Mouse (Mus musculus) regulatory T cell (primary cell): ENCODE measurements around the gene Prss2.
"Not testable (repeated sequence)": the region's sequence is repeated elsewhere in the genome, so short reads cannot be mapped to it uniquely, and the experiment has no call there.

Experiments
- in situ Hi-C: fragments of 300-600 bp; cut with MboI, MseI; formaldehyde crosslinking; loops from one replicate; pipeline ENCODE4 v1.15.1; 2025; ENCODE audit warnings: high pct_unique_total_duplicates

Gene Prss2

GRCm38 (mm10) chr6:41521487-41521886, at the start of gene Prss2:
Gene Prss2 (plus strand): TSS chr6:41521787.
- in situ Hi-C loops, result loop anchor here (5.0 kb wide), 1 partner anchor 249 kb away; no protein-coding TSS in a partner anchor

- in situ Hi-C loops, result no loop called here
Measured at GRCm38 (mm10) chr6:41499374-41499773, 22.2 kb upstream of the Prss2 start.

GRCm38 (mm10) chr6:41504915-41505314, 16.7 kb upstream of the Prss2 start:
- in situ Hi-C loops, result no loop called here

GRCm38 (mm10) chr6:41505323-41505722, 16.3 kb upstream of the Prss2 start:
- in situ Hi-C loops, result no loop called here

GRCm38 (mm10) chr6:41518017-41518524, 3.5 kb upstream of the Prss2 start:
- in situ Hi-C loops, result no loop called here

GRCm38 (mm10) chr6:41526453-41526852, 4.9 kb downstream of the Prss2 start:
- in situ Hi-C loops, result loop anchor here (5.0 kb wide), 1 partner anchor 339 kb away; no protein-coding TSS in a partner anchor

- in situ Hi-C loops, result loop anchor here (5.0 kb wide), 1 partner anchor 340 kb away; no protein-coding TSS in a partner anchor
Measured at GRCm38 (mm10) chr6:41527402-41527801, 5.8 kb downstream of the Prss2 start.

- in situ Hi-C loops, result loop anchor here (5.0 kb wide), 1 partner anchor 343 kb away; no protein-coding TSS in a partner anchor
Measured at GRCm38 (mm10) chr6:41529987-41530386, 8.4 kb downstream of the Prss2 start.

GRCm38 (mm10) chr6:41532181-41532580, 10.6 kb downstream of the Prss2 start:
- in situ Hi-C loops, result no loop called here

GRCm38 (mm10) chr6:41532687-41533284, 11.2 kb downstream of the Prss2 start:
- in situ Hi-C loops, result no loop called here

GRCm38 (mm10) chr6:41537376-41537775, 15.8 kb downstream of the Prss2 start:
- in situ Hi-C loops, result no loop called here

- in situ Hi-C loops, result not testable (repeated sequence)
Measured at GRCm38 (mm10) chr6:41538296-41538695, 16.7 kb downstream of the Prss2 start.

GRCm38 (mm10) chr6:41540746-41541145, 19.2 kb downstream of the Prss2 start:
- in situ Hi-C loops, result no loop called here

GRCm38 (mm10) chr6:41541746-41542145, 20.2 kb downstream of the Prss2 start:
- in situ Hi-C loops, result no loop called here

GRCm38 (mm10) chr6:41542983-41543382, 21.4 kb downstream of the Prss2 start:
- in situ Hi-C loops, result no loop called here

- in situ Hi-C loops, result no loop called here
Measured at GRCm38 (mm10) chr6:41543411-41544050, 21.9 kb downstream of the Prss2 start.

GRCm38 (mm10) chr6:41544381-41544924, 22.9 kb downstream of the Prss2 start:
- in situ Hi-C loops, result no loop called here

GRCm38 (mm10) chr6:41545266-41545665, 23.7 kb downstream of the Prss2 start:
- in situ Hi-C loops, result no loop called here

- in situ Hi-C loops, result no loop called here
Measured at GRCm38 (mm10) chr6:41547056-41547650, 25.6 kb downstream of the Prss2 start.

GRCm38 (mm10) chr6:41548286-41548685, 26.7 kb downstream of the Prss2 start:
- in situ Hi-C loops, result no loop called here

- in situ Hi-C loops, result loop anchor here (25.0 kb wide), 1 partner anchor 1091 kb away; the partner anchor contains the start of gene Ssbp1
Measured at GRCm38 (mm10) chr6:41553356-41554010, 31.9 kb downstream of the Prss2 start.
